Mouse (Mus musculus): ENCODE measurements around the gene Slc27a4.

- TF ChIP-seq CTCF (IDR thresholded peaks at IDR 0.05; ENCODE audit: low read depth): no peak
- TF ChIP-seq EP300 (IDR thresholded peaks at IDR 0.05; ENCODE audit: low read depth): no peak
These were observed 380 bp downstream of the Slc27a4 start for GRCm38 (mm10) chr2:29802827-29803201.
